Mouse (Mus musculus): ENCODE measurements around the gene Ncor2.
"Not testable (repeated sequence)": the region's sequence is repeated elsewhere in the genome, so short reads cannot be mapped to it uniquely, and the experiment has no call there.

Gene Ncor2

GRCm38 (mm10) chr5:125179007-125179734 is at the start of gene Ncor2:
Gene Ncor2 (minus strand): TSS chr5:125179219.
- peak; percentile 84 to 92 for DNase-seq

GRCm38 (mm10) chr5:125227699-125228098 is 48.7 kb upstream of the Ncor2 start:
- no peak for DNase-seq

DNA sequence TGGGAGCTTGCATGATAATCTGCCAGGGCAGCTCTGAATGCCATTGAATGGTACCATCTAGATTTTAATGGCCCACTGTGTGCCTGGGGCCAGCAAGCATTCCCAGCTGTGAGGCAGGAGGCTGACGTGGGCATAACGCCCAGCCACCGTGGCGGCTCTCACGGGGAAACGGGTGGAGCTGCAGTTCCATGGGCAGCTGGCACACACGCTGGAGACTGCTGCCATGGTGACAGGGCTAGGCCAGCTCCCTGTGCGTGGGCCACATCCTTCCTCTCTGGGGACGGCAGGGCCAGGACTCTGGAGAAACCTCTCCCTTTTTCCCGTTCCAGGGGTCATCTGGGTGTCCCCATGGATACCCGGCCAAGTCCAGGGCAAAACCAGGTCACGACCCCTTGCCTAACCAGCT is 47.2 kb upstream of the Ncor2 start:
- DNase-seq = peak; percentile 47 to 59

GRCm38 (mm10) chr5:125224925-125225324 is 45.9 kb upstream of the Ncor2 start:
- DNase-seq = no peak

DNA sequence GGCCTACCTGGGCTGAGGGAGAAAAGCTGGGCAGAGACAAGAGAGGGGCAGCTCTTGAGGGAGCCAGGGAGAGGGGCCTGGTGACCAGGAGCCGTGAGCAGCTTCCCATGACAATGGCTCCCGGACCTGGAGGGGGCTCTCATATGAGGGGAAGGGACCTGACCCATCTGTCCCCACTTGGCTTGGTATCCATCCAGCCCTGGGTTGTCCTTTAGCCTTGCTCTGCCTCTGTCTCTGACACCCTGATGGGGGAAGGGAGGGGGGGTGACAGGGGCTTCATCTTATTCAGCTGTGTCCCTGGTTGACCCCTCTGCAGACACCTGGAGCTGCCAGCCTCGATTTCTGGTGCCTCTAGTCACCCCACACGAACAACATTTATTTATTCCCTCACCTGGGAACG is 44.9 kb upstream of the Ncor2 start:
- DNase-seq = no peak

DNA sequence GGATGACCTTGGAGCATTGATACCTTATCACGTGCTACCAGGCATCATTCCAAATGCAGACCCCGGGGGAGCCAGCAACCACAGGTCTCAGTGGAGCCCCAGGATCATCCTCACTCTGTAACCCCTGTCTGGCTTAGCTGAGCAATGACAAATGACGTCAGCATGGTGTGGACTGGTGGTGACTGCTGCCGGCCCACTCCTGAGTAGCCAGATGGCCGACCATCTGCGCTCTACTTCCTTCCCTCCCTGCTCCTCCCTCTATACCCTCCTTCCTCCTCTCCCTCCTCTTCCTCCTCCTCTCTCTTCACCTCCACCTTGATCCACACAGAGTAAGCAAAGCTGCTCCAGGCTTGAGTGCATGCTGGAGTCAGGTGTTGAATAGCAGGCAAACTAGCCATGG is 43.7 kb upstream of the Ncor2 start:
- no peak for DNase-seq

GRCm38 (mm10) chr5:125221868-125222267 is 42.8 kb upstream of the Ncor2 start:
- DNase-seq = no peak

DNA sequence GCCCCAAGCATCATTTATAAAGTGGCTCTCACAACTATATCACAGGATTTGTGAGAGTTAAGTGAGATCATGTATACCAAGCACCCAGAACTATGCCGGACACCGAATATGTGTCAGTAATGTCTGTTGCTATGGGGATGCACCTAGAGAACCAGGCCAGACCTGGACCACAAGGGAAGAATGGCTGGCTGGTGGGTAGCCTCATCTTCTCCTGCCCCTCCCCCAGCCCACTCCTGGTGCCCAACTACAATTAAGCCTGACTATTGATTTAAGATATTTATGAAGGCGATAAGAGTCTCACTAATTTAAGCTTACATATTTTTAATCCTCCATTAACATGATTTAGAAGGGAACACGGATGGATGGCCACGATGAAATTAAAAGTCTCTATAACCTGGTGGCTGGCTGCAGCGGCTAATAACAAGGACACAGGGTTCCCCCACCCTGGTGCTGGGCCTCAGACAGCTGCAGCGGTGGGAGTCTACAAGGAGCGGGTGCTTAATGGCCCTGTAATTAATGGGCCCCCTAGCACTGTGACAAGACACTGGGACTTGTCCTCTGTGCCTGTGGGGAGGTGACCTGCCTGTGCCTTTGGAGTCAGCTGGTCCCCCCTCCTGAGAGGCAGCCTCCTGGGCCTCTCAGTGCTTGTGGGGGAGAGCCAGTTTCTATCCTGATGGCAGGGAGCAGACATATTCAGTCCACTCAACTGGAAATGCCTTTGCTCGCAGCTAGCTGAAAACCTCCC is 38.6 kb upstream of the Ncor2 start:
- no peak for DNase-seq

GRCm38 (mm10) chr5:125215930-125216459 is 37.0 kb upstream of the Ncor2 start:
- DNase-seq = peak; percentile 17 to 44

DNA sequence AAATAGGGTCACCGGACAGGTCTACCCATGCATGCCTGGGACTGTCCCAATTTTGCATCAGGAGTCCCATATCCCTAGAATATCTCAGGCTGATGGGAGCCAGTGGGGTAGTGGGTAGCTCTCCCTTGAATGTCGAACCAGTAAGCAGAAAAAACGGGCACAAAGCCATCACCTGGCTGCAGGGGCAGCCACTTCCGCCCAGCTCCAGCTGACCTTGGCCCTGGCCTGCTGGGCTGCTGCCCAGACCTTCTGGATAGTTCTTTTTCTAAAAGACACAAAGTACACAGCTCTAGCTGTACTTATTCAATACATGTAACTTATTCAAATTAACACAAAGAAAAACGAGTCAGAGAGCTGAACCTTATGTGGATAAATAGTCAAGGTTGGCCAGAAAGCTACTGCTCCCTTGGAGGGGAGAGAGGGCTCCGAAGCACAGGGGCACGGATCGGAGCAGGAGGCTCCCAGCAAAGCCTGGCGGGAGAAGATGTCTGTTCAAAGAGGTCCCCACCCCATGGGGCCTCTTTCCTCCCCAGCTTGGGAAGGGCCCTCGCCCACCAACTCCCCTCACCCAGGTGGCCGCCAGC is 36.4 kb upstream of the Ncor2 start:
- peak; percentile 90 to 92 for DNase-seq

DNA sequence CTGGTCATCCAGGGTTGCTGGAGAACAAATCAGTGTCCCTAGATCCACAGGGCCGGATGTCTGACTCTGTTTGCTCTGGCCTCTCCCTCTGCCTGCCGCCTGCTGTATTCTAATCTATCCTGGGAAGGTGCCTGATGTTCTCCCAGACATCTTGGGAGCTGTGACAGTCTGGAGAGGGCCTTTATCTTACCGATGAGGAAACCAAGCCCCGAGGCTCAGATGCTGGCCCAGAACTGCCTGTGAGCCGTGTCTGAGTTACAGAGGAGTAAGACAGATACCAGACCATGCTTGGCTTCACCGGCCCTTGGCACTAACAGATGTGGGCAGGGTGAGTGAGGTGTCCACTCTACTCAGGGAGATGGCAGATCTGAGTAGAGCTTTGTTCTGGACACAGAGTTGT is 35.0 kb upstream of the Ncor2 start:
- no peak for DNase-seq

DNA sequence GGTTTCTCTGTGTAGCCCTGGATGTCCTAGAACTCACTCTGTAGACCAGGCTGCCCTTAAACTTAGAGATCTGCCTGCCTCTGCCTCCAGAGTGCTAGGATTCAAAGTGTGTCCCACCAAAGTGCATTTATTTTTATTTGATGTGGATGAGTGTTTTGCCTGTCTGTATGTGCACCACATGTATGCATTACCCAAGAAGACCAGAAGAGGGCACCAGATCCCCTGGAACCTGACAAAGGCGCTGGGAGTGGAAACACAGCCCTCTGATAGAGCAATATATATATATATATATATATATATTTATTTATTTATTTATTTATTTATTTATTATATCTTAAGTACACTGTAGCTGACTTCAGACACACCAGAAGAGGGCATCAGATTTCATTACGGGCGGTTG is 25.9 kb upstream of the Ncor2 start:
- DNase-seq = not testable (repeated sequence)

- DNase-seq = no peak
These were observed 25.3 kb upstream of the Ncor2 start for GRCm38 (mm10) chr5:125204199-125204815.

- no peak for DNase-seq
These were observed 24.7 kb upstream of the Ncor2 start for GRCm38 (mm10) chr5:125203759-125204158.

DNA sequence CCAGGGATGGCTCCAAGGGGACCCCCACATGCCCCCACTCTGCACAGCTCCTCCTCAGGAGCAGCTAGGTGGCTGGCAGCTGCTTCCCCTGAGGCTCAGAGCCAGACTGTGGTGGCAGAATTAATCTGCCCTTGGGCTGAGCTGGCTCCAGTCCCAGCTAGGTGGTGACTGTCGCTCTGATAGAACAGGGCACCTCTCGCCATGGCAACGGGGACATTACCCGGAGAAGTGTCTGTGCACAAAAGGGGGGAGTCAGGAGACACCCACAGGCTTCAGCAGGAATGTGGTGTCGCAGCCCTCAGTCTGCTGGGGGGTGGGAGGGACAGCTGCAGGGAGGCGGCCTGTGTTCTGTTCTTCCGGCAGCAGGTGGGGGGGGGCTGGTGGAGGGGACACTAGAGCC is 24.1 kb upstream of the Ncor2 start:
- DNase-seq = peak; percentile 23 to 41

DNA sequence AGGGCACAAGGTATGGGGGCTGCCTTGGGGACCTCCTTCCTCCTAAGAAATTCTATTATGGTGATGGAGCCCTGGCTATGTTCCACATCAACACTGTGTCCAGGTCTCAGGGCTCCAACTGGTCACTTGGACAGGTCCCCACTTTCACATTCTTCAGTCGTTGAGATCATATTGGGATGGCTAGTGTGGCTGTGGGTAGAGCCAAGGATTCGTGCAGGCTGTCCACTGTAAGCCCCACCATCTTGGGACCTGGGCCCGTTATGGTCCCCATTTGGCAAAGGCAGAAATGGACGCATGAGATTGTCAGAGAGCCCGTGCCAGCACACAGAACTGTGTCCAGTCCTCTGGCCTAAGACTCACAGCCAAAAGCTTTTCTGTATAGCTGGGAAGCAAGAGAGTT is 23.1 kb upstream of the Ncor2 start:
- DNase-seq = no peak

- DNase-seq = no peak
These were observed 20.1 kb upstream of the Ncor2 start for GRCm38 (mm10) chr5:125199086-125199485.

- not testable (repeated sequence) for DNase-seq
These were observed 18.3 kb upstream of the Ncor2 start for GRCm38 (mm10) chr5:125197325-125197724.

- no peak for DNase-seq
These were observed 17.0 kb upstream of the Ncor2 start for GRCm38 (mm10) chr5:125196054-125196453.

- DNase-seq = no peak
These were observed 16.1 kb upstream of the Ncor2 start for GRCm38 (mm10) chr5:125195142-125195541.

- DNase-seq = no peak
These were observed 14.7 kb upstream of the Ncor2 start for GRCm38 (mm10) chr5:125193478-125194439.

GRCm38 (mm10) chr5:125191608-125192007 is 12.6 kb upstream of the Ncor2 start:
- DNase-seq = no peak
